Mouse (Mus musculus): ENCODE results near the gene Mrpl54. TPM values are rescaled to one million over a fixed set of nuclear protein-coding genes. Genes with fewer than 3 reads are reported as not detected.

Mrpl54 gene
- total and polyA plus RNA-seq, 2 experiments from 2014 or later, result 113 to 159 TPM

GRCm38 (mm10) chr10:81268643-81269412 lies 2.1 kb upstream of the Mrpl54 start:
- WGBS, result 81% methylated on average over 16 of the region's 16 CpGs
- Histone ChIP-seq H3K27me3 (ENCODE audit: insufficient read depth, low read length) (no peaks in the 10 kb centered on the region), H3K27ac (0 out of 2 replicates have a peak overlapping the region, but pooled peaks have one; percentile 41), H3K4me1 (ENCODE audit: insufficient read depth, low read length) (peaks cover 14% of the 10 kb centered on the region), H3K9me3 (ENCODE audit: low read length) (no peaks in the 10 kb centered on the region), H3K9ac (replicated peaks; ENCODE audit: low read length) (peak overlapping the region; percentile 77), H3K36me3 (ENCODE audit: insufficient read depth, low read length) (peaks cover 37% of the 10 kb centered on the region), H3K4me3 (ENCODE audit: low read length) (peak overlapping the region; percentile 72), H3K4me2 (ENCODE audit: low read depth, low read length) (peak overlapping the region; percentile 67)
- no peak for ATAC-seq
- no peak for TF ChIP-seq CTCF (IDR thresholded peaks at IDR 0.05; ENCODE audit: low read depth)
- no peak for DNase-seq (ENCODE audit: low spot score)

- Histone ChIP-seq H3K9me3 (ENCODE audit: low read length) (no peaks in the 10 kb centered on the region), H3K4me1 (ENCODE audit: insufficient read depth, low read length) (peaks cover 14% of the 10 kb centered on the region), H3K27ac (peak overlapping the region; percentile 41; the same call in 1 of the 2 replicates), H3K9ac (replicated peaks; ENCODE audit: low read length) (peak overlapping the region; percentile 77), H3K4me3 (ENCODE audit: low read length) (peak overlapping the region; percentile 72), H3K36me3 (ENCODE audit: insufficient read depth, low read length) (peaks cover 29% of the 10 kb centered on the region), H3K4me2 (ENCODE audit: low read depth, low read length) (peak overlapping the region; percentile 67), H3K27me3 (ENCODE audit: insufficient read depth, low read length) (no peaks in the 10 kb centered on the region)
- peak; percentile 60 for ATAC-seq
- peak; percentile 11; the same call in 1 of the 2 replicates for TF ChIP-seq CTCF (IDR thresholded peaks at IDR 0.05; ENCODE audit: low read depth)
- peak; percentile 93 for DNase-seq (ENCODE audit: low spot score)
- WGBS, result 4% methylated on average over 23 of the region's 23 CpGs
Observed at GRCm38 (mm10) chr10:81268056-81268455, 1.3 kb upstream of the Mrpl54 start.

GRCm38 (mm10) chr10:81265540-81265939 lies 1.2 kb downstream of the Mrpl54 start:
- no peak overlapping the region for H3K27ac ChIP-seq
- H3K4me1 ChIP-seq (ENCODE audit: insufficient read depth, low read length), result peaks cover 14% of the 10 kb centered on the region
- no peaks in the 10 kb centered on the region for H3K27me3 ChIP-seq (ENCODE audit: insufficient read depth, low read length)
- H3K36me3 ChIP-seq (ENCODE audit: insufficient read depth, low read length), result peaks cover 12% of the 10 kb centered on the region; the same call in 1 of the 2 replicates
- peak overlapping the region; percentile 74; the same call in 1 of the 2 replicates for H3K9ac ChIP-seq (replicated peaks; ENCODE audit: low read length)
- no peak for DNase-seq (ENCODE audit: low spot score)
- WGBS, result 95% methylated on average over 8 of the region's 8 CpGs
- no peaks in the 10 kb centered on the region for H3K9me3 ChIP-seq (ENCODE audit: low read length)
- H3K4me3 ChIP-seq (ENCODE audit: low read length), result no peak overlapping the region
- no peak for TF ChIP-seq CTCF (IDR thresholded peaks at IDR 0.05; ENCODE audit: low read depth)
- H3K4me2 ChIP-seq (ENCODE audit: low read depth, low read length), result peak overlapping the region; percentile 65; the same call in 1 of the 2 replicates
- no peak for ATAC-seq

- no peak overlapping the region for H3K4me2 ChIP-seq (ENCODE audit: low read depth, low read length)
- peaks cover 25% of the 10 kb centered on the region for H3K4me1 ChIP-seq (ENCODE audit: insufficient read depth, low read length)
- DNase-seq (ENCODE audit: low spot score) (no peak), ATAC-seq (no peak)
- H3K9me3 ChIP-seq (ENCODE audit: low read length), result no peaks in the 10 kb centered on the region
- peaks cover 12% of the 10 kb centered on the region; the same call in 1 of the 2 replicates for H3K36me3 ChIP-seq (ENCODE audit: insufficient read depth, low read length)
- H3K9ac ChIP-seq (replicated peaks; ENCODE audit: low read length), result no peak overlapping the region
- TF ChIP-seq CTCF (IDR thresholded peaks at IDR 0.05; ENCODE audit: low read depth), result no peak
- WGBS, result 81% methylated on average over 4 of the region's 4 CpGs
- H3K4me3 ChIP-seq (ENCODE audit: low read length), result no peak overlapping the region
- H3K27ac ChIP-seq, result no peak overlapping the region
- no peaks in the 10 kb centered on the region for H3K27me3 ChIP-seq (ENCODE audit: insufficient read depth, low read length)
Observed at GRCm38 (mm10) chr10:81261025-81261424, 5.7 kb downstream of the Mrpl54 start.

GRCm38 (mm10) chr10:81259225-81259884 lies 7.4 kb downstream of the Mrpl54 start:
- no peak for TF ChIP-seq CTCF (IDR thresholded peaks at IDR 0.05; ENCODE audit: low read depth)
- H3K4me1 ChIP-seq (ENCODE audit: insufficient read depth, low read length), result peaks cover 21% of the 10 kb centered on the region
- H3K9ac ChIP-seq (replicated peaks; ENCODE audit: low read length), result 0 out of 2 replicates have a peak overlapping the region, but pooled peaks have one; percentile 19
- peak; percentile 18; the same call in 1 of the 2 replicates for ATAC-seq
- H3K4me3 ChIP-seq (ENCODE audit: low read length), result no peak overlapping the region
- no peaks in the 10 kb centered on the region for H3K9me3 ChIP-seq (ENCODE audit: low read length)
- peak; percentile 44 for DNase-seq (ENCODE audit: low spot score)
- H3K36me3 ChIP-seq (ENCODE audit: insufficient read depth, low read length), result peaks cover 5% of the 10 kb centered on the region; the same call in 1 of the 2 replicates
- no peak overlapping the region; the same call in 1 of the 2 replicates for H3K4me2 ChIP-seq (ENCODE audit: low read depth, low read length)
- WGBS, result 34% methylated on average over 21 of the region's 21 CpGs
- H3K27ac ChIP-seq, result no peak overlapping the region
- H3K27me3 ChIP-seq (ENCODE audit: insufficient read depth, low read length), result no peaks in the 10 kb centered on the region

GRCm38 (mm10) chr10:81257158-81258039 lies 9.3 kb downstream of the Mrpl54 start:
- H3K36me3 ChIP-seq (ENCODE audit: insufficient read depth, low read length), result no peaks in the 10 kb centered on the region
- ATAC-seq, result no peak
- peaks cover 21% of the 10 kb centered on the region for H3K4me1 ChIP-seq (ENCODE audit: insufficient read depth, low read length)
- H3K4me3 ChIP-seq (ENCODE audit: low read length), result peak overlapping the region; percentile 54
- no peaks in the 10 kb centered on the region for H3K27me3 ChIP-seq (ENCODE audit: insufficient read depth, low read length)
- 2% methylated on average over 62 of the region's 62 CpGs for WGBS
- H3K9ac ChIP-seq (replicated peaks; ENCODE audit: low read length), result peak overlapping the region; percentile 57
- H3K4me2 ChIP-seq (ENCODE audit: low read depth, low read length), result peak overlapping the region; percentile 83
- H3K27ac ChIP-seq, result no peak overlapping the region; the same call in 1 of the 2 replicates
- no peak for TF ChIP-seq CTCF (IDR thresholded peaks at IDR 0.05; ENCODE audit: low read depth)
- no peaks in the 10 kb centered on the region for H3K9me3 ChIP-seq (ENCODE audit: low read length)
- DNase-seq (ENCODE audit: low spot score), result peak; percentile 56

All from hindbrain, postnatal 0 days (tissue).